Mouse (Mus musculus) G1E (cell line): Measurements from ENCODE around the gene Efna2. TPM values are rescaled to one million over a fixed set of nuclear protein-coding genes. Genes with fewer than 3 reads are reported as not detected.
"Not testable (repeated sequence)": the region's sequence is repeated elsewhere in the genome, so short reads cannot be mapped to it uniquely, and the experiment has no call there.

ENCODE experiments used
- ATAC-seq: 2 replicates; pipeline ENCODE4 v1.8.0; 2016; ENCODE audit warnings: mild to moderate bottlenecking; ENCODE audit not compliant: insufficient number of reproducible peaks, poor library complexity, low FRiP score, severe bottlenecking; ENCODE audit errors: extremely low read depth
- DNase-seq: peaks from one replicate; pipeline ENCODE4 v3.0.0; 2012; ENCODE audit warnings: low spot score
- H3K27me3 ChIP-seq: 2 replicates; pipeline ENCODE4 v1.6.1; 2012; ENCODE audit warnings: mild to moderate bottlenecking, low read length, inconsistent platforms; ENCODE audit not compliant: insufficient read depth
- H3K36me3 ChIP-seq: replicated peaks from 2 replicates; pipeline ENCODE3; 2012; ENCODE audit warnings: mild to moderate bottlenecking, inconsistent platforms
- H3K4me1 ChIP-seq: 2 replicates; pipeline ENCODE4 v1.6.1; 2012; ENCODE audit warnings: low read depth, low read length, inconsistent platforms, mixed read lengths; ENCODE audit not compliant: insufficient read depth
- H3K4me3 ChIP-seq: 2 replicates; pipeline ENCODE4 v1.5.1; 2012; ENCODE audit warnings: low read depth, mild to moderate bottlenecking, inconsistent platforms, low read length, moderate library complexity, mixed read lengths
- H3K9me3 ChIP-seq: replicated peaks from 2 replicates; pipeline ENCODE4 v1.6.1; 2012; ENCODE audit warnings: inconsistent platforms
- CTCF ChIP-seq: IDR thresholded peaks from 2 replicates; pipeline ENCODE4 v1.5.1; 2012; ENCODE audit warnings: low read depth, low read length, inconsistent platforms, mixed read lengths
- GATA1 ChIP-seq: IDR thresholded peaks from 2 replicates; pipeline ENCODE4 v1.6.1; 2012; ENCODE audit warnings: borderline replicate concordance, low read length, inconsistent platforms, mixed read lengths
- GATA2 ChIP-seq: IDR thresholded peaks from 2 replicates; pipeline ENCODE4 v1.6.1; 2012; ENCODE audit warnings: low read depth, low read length, inconsistent platforms, borderline replicate concordance
- POLR2AphosphoS5 ChIP-seq: IDR thresholded peaks from 2 replicates; pipeline ENCODE4 v1.6.1; 2012; ENCODE audit warnings: low read depth, low read length, inconsistent platforms; ENCODE audit not compliant: insufficient replicate concordance
- TAL1 ChIP-seq: conservative IDR thresholded peaks from 2 replicates; pipeline ENCODE4 v1.6.1; 2012; ENCODE audit warnings: low read depth, low read length, inconsistent platforms, mixed read lengths
- polyA plus RNA-seq: library from polyadenylated mRNA; stranded (reverse); fragments of >175 nt; gene quantifications from 2 replicates; pipeline ENCODE4 v1.2.3, GENCODE M21; 2012
- total RNA-seq, 2 experiments: library from RNA; stranded (forward) in 1 of 2; stranded (reverse) in 1 of 2; fragments of 200-1000 nt in 1 of 2; fragments of >200 nt in 1 of 2; fragmentation: Nextera tagmentation in 1 of 2; gene quantifications; 2 replicates each; pipeline ENCODE4 v1.2.3; 2014 to 2017

Efna2 gene
- total and polyA plus RNA-seq, 3 experiments: 0.20 TPM; not detected in 2

DNA sequence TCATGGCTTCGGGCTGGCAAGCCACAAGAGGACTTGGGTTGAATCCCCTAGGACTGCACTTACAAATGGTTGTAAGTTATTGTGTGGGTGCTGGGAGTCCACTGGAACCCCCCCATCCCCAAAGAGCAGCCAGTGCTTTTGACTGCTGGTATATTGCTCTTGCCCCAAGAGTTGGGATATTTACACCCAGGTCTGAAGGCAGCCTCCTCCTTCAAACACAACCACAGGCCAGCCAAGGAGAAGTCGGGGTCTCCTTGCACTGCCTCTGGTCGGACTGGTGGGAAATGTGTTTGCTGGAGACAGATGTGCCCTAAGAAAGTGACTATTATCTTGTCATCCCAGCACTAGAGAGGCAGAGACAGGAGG, 17.1 kb upstream of the Efna2 start:
- no peak overlapping the region for H3K4me3 ChIP-seq
- no peaks in the 10 kb centered on the region; the same call in 1 of the 2 replicates for H3K27me3 ChIP-seq
- H3K36me3 ChIP-seq: peaks cover 10% of the 10 kb centered on the region
- no peaks in the 10 kb centered on the region for H3K9me3 ChIP-seq
- peaks cover 93% of the 10 kb centered on the region for H3K4me1 ChIP-seq
- ATAC-seq: no peak
- no peak for DNase-seq
- TF ChIP-seq GATA1 (no peak), POLR2AphosphoS5 (no peak), TAL1 (no peak), CTCF (no peak), GATA2 (no peak)

DNA sequence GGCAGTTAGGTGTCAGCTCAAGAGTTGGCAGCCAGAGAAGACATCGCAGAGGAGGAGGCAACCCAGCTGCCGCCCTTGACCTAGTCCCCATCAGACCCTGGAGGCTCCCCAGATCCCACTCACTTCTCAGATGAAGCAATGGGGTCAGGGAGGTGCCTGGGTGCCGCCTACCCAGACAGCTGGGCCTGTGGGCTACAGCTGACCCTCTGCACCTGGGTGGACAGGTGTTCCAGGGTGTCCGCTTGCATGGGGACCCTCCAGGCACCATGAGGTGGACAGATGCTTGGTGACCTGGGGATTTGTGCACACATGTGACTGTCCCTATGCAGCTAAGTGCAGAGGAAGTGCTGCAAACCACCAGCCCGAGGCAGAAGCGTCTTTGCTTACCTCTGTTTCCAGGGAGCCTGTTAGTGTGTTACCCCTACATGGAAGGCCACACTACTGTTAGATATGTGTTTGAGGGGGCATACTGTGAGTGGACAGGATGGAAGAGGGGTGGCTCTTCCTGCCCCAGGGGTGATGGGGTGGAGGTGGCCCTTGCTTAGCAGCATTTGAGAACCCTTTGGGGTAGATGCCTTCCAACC, 16.5 kb upstream of the Efna2 start:
- DNase-seq: no peak
- ATAC-seq: no peak
- H3K4me3 ChIP-seq: peak overlapping the region; percentile 5; the same call in 1 of the 2 replicates
- peaks cover 88% of the 10 kb centered on the region for H3K4me1 ChIP-seq
- no peak for TF ChIP-seq TAL1
- no peak for TF ChIP-seq CTCF
- TF ChIP-seq POLR2AphosphoS5: no peak
- no peak for TF ChIP-seq GATA1
- no peak for TF ChIP-seq GATA2
- no peaks in the 10 kb centered on the region for H3K9me3 ChIP-seq
- H3K36me3 ChIP-seq: peaks cover 5% of the 10 kb centered on the region
- H3K27me3 ChIP-seq: no peaks in the 10 kb centered on the region; the same call in 1 of the 2 replicates

DNA sequence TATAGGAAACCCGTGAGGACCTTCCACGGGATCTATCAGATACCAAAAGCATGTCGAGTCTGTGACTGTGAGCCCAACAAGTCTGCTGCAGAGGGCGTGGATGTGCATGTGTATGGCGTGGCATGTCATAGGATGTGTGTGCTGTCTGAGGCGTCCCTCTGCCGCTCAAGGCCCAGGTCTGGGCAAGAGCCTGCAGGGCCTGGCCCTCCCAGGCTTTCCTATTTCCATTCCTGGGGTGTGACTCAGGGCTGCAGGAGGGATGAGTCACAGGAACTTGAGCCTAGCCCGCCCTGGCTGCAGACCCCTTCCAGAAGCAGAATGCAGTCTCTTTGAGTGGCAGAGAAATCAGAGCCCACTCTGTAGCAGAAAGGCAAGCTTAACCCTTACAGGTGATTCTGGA, 15.6 kb upstream of the Efna2 start:
- TF ChIP-seq GATA1 (no peak), GATA2 (no peak), POLR2AphosphoS5 (no peak), TAL1 (no peak), CTCF (no peak)
- ATAC-seq (no peak), DNase-seq (no peak)

DNA sequence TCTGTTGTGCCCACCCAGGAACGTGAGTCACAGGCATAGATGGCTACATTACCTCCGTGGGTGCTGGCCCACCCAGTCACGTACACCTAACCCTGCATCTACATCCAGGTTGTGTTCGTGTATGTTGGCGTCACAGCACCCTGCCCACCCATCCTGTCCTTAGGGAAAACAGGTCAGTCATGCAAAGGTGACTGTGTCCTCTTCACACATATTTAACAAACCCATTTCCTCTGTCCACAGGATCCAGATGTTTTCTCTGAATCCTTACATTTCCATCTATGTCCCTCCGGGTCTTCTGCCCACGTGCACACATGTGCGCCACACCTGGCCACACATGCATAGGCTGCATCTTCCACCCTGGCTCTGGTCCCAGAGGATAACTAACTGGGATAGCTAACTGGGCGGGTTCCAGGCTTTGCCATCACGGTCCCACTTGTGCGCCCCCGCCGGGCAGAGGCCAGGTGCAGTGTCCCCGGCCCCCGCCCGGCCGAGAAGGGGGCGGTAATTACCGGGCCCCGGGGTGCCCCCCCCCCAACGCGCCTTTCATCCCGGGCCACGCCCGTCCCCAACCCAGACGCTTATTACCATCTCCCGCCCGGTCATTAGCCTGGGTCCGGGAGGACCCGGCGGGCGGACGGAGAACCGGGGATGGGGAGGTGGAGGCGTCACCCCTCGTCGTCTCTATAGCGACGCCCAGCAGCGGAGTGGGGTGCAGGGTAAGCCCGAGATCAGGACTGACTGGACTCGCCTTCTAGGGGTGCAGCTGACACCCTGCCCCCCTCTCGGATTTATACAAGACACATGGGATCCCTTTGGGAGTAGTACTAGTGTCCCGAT, 14.9 kb upstream of the Efna2 start:
- ATAC-seq: no peak
- TF ChIP-seq CTCF (no peak), GATA2 (no peak), TAL1 (no peak)
- H3K27me3 ChIP-seq: no peaks in the 10 kb centered on the region; the same call in 1 of the 2 replicates
- H3K9me3 ChIP-seq: no peaks in the 10 kb centered on the region
- H3K4me1 ChIP-seq: peaks cover 84% of the 10 kb centered on the region
- peaks cover 3% of the 10 kb centered on the region for H3K36me3 ChIP-seq
- DNase-seq: no peak
- H3K4me3 ChIP-seq: peak overlapping the region; percentile 72

More for the DNA sequence above, 15.6 kb upstream of the Efna2 start:
- Histone ChIP-seq H3K27me3 (no peaks in the 10 kb centered on the region; the same call in 1 of the 2 replicates), H3K4me3 (no peak overlapping the region; the same call in 1 of the 2 replicates), H3K4me1 (peaks cover 85% of the 10 kb centered on the region), H3K9me3 (no peaks in the 10 kb centered on the region), H3K36me3 (peaks cover 1% of the 10 kb centered on the region)

DNA sequence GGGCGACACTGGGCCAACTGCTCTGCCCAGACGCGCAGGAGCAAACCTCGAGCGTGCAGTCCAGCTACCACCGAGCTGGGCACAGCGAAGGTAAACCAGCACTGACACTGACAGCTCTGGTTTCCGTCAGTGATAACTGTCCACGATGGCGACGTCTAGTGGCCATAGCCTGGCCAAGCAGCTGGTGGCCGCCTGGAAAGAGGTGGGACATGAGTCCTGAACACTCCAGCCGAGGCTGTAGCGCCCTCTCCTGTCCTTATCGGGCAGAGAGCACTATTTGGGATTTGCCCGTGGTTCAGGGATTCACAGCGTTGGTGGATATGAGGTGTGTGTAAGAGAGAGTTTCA, 14.3 kb upstream of the Efna2 start:
- peaks cover 86% of the 10 kb centered on the region for H3K4me1 ChIP-seq
- H3K9me3 ChIP-seq: 0 out of 2 replicates have a peak, but pooled peaks cover under 1% of the 10 kb centered on the region
- no peaks in the 10 kb centered on the region; the same call in 1 of the 2 replicates for H3K27me3 ChIP-seq
- TF ChIP-seq TAL1: no peak
- TF ChIP-seq GATA1: no peak
- no peak for TF ChIP-seq GATA2
- TF ChIP-seq POLR2AphosphoS5: no peak
- peak; percentile 100 for TF ChIP-seq CTCF
- ATAC-seq: peak; percentile 29
- peaks cover 9% of the 10 kb centered on the region for H3K36me3 ChIP-seq
- peak overlapping the region; percentile 72 for H3K4me3 ChIP-seq
- peak; percentile 63 for DNase-seq

DNA sequence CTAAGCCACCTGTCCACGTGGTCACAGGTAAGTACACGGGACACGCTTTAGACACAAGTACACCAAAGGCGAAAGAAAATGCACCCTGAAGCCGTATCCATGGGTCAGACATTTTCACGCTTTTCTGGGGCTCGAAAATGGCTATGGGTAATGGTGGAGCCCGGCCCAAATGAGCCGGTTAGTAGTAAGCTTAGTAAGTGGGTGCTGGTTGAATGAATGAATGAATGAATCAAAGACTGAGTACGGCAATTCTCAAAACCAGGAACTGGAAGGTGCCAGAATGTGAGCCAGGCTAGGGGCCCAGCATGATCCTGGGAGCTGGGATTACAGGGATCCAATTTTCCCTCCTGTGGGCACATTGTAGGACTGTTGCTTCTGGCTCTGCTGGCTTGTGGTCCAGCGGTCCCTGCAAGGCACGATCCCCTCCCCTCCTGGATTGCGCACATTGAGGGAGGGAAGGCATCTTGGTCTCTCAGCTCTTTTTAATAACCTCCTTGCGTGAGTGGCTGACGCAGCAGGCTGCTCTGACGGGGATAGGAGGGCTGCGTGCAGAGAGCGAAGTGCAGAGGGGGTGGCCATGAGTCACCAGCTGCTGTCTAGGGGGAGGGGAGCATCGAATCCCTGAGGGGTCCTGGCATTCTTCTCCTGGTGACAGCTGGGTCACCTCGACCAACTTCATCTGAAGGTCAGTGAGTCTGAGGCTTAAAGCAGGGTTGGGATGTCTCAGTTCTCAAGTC, 13.7 kb upstream of the Efna2 start, which contains the start of gene Cirbp:
Gene Cirbp, plus strand, starts transcription at position 594 of the 737 bp plus-strand sequence.
- peak within 1 kb of the TSS; percentile 72 for H3K4me3 ChIP-seq
- H3K9me3 ChIP-seq: peaks cover 7% of the 10 kb centered on the region
- DNase-seq (no peak), ATAC-seq (no peak)
- H3K27me3 ChIP-seq: no peaks in the 10 kb centered on the region; the same call in 1 of the 2 replicates
- peaks cover 86% of the 10 kb centered on the region for H3K4me1 ChIP-seq
- peaks cover 15% of the 10 kb centered on the region for H3K36me3 ChIP-seq
- TF ChIP-seq GATA1 (no peak), CTCF (no peak)

DNA sequence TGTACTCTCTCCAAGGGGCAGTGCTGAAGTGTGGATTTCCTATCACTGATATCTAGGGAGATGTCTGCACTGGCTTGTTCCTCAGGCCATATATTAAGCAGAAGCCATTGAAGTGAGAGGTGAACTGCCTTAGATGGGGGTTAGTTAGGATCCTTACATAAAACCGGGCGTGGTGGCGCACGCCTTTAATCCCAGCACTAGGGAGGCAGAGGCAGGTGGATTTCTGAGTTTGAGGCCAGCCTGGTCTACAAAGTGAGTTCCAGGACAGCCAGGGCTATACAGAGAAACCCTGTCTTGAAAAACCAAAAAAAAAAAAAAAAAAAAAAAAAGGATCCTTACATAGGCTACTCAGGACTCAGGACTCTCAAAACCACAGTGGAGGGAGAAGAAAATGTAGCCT, 13.1 kb upstream of the Efna2 start:
- not testable (repeated sequence) for H3K27me3 ChIP-seq, ATAC-seq, DNase-seq
- peaks cover 84% of the 10 kb centered on the region for H3K4me1 ChIP-seq
- H3K36me3 ChIP-seq: peaks cover 21% of the 10 kb centered on the region
- peak overlapping the region; percentile 72; the same call in 1 of the 2 replicates for H3K4me3 ChIP-seq
- H3K9me3 ChIP-seq: peaks cover 11% of the 10 kb centered on the region
